Mouse (Mus musculus): Measurements from ENCODE around the gene Dlgap4. TPM values are rescaled to one million over a fixed set of nuclear protein-coding genes. Genes with fewer than 3 reads are reported as not detected.
A peak's percentile ranks its signal among the peaks of the same experiment; 100 is the strongest.

The Dlgap4 gene
- polyA plus RNA-seq, 1 experiment: 72.1 TPM

DNA sequence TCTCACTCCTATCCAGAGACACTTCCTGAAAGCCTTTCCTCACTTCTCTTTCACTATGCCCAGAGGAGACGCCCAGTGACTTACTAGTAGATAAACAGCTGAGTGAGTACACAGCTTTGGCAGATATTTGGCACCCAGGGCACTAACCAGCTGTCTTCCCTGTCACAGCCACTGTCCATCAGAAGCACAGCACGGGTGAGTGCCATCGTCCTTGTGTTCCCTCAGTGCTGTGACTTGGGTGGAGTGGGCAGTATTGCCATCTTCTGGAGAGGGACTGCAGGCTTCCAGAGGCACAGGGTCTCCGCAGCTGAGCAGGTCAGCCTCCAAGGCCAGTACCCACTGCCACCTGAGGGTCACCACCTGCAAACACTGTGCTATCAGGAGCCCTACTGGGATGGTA lies 73.2 kb downstream of the Dlgap4 start:
- no peak for TF ChIP-seq CTCF (IDR thresholded peaks at IDR 0.05; ENCODE audit: low read depth, low read length)
- TF ChIP-seq POLR2A (IDR thresholded peaks at IDR 0.05; ENCODE audit: borderline replicate concordance, low read depth, low read length): no peak
- Histone ChIP-seq H3K4me3 (ENCODE audit: insufficient read depth, low read length) (no peak overlapping the region), H3K27ac (ENCODE audit: insufficient read depth, low read depth, low read length) (no peak overlapping the region), H3K4me1 (ENCODE audit: control insufficient read depth, insufficient read depth, low read length) (peaks cover 12% of the 10 kb centered on the region)

DNA sequence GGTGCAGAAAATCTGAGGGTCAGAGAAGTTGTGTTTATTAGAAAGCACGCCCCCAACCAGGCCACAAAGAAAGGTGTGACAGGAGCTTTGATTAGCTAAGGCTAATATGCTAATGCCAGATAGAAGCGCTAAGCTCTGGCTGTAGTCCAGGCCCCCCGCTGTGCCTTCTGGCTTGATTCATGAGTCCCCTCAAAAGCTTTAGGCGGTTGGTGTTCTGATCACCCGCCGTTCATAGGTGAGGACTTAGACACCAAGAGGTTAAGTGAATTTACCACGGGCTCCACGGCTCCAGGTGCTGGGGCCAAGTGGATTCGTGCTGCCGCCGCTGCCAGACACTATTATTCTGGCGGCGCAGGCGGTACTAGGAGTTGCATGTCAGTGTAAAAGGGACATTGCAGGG lies 75.1 kb downstream of the Dlgap4 start:
- TF ChIP-seq POLR2A (IDR thresholded peaks at IDR 0.05; ENCODE audit: borderline replicate concordance, low read depth, low read length): no peak
- no peak for TF ChIP-seq CTCF (IDR thresholded peaks at IDR 0.05; ENCODE audit: low read depth, low read length)
- no peak overlapping the region for H3K27ac ChIP-seq (ENCODE audit: insufficient read depth, low read depth, low read length)

DNA sequence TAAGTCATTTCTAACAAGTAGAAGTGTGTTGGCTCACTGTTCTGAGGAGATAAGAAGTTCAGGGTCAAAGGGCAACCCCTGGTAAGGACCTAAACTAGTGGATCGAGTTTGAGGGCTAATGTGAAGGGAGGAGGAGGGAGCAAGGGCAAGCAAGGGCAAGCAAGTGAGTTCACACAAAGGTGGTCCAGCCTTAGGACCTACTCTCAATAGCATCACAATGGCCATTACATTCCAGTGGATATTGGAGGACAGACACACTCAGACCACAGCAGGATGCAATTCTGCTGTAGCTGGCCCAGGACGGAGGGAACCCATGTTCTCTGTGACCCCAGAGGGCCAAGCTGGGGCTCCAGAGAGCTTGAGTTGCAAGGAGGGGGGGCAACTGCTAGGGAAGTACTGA lies 77.3 kb downstream of the Dlgap4 start:
- TF ChIP-seq POLR2A (IDR thresholded peaks at IDR 0.05; ENCODE audit: borderline replicate concordance, low read depth, low read length) (no peak), CTCF (IDR thresholded peaks at IDR 0.05; ENCODE audit: low read depth, low read length) (no peak)
- no peak overlapping the region for H3K4me3 ChIP-seq (ENCODE audit: insufficient read depth, low read length)
- no peak overlapping the region for H3K27ac ChIP-seq (ENCODE audit: insufficient read depth, low read depth, low read length)
- peaks cover 6% of the 10 kb centered on the region; the same call in 1 of the 2 replicates for H3K4me1 ChIP-seq (ENCODE audit: control insufficient read depth, insufficient read depth, low read length)

More for the DNA sequence above, 75.1 kb downstream of the Dlgap4 start:
- no peak overlapping the region for H3K4me3 ChIP-seq (ENCODE audit: insufficient read depth, low read length)
- peaks cover 6% of the 10 kb centered on the region; the same call in 1 of the 2 replicates for H3K4me1 ChIP-seq (ENCODE audit: control insufficient read depth, insufficient read depth, low read length)

DNA sequence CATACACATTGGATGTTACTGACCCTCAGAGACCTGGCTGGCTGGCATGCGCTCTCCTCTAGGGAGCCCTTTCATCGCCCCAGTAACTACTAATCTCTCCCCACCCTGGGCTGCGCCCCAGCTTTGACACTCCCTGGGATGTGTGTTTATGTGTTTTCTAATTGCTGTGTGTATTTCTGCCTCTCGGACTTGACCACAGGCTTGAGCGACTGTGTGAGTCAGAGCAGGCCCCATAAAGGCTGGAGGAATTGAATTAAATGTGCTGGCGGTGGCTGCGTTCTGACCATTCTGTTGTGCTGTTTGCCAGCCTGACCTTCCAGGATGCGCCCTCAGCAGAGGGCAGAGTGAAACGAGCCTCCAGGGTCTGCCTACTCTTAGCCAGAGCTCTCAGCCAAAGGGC lies 78.2 kb downstream of the Dlgap4 start:
- no peak overlapping the region for H3K4me3 ChIP-seq (ENCODE audit: insufficient read depth, low read length)
- no peak overlapping the region for H3K27ac ChIP-seq (ENCODE audit: insufficient read depth, low read depth, low read length)
- H3K4me1 ChIP-seq (ENCODE audit: control insufficient read depth, insufficient read depth, low read length): 0 out of 2 replicates have a peak, but pooled peaks cover 1% of the 10 kb centered on the region
- TF ChIP-seq POLR2A (IDR thresholded peaks at IDR 0.05; ENCODE audit: borderline replicate concordance, low read depth, low read length): no peak
- TF ChIP-seq CTCF (IDR thresholded peaks at IDR 0.05; ENCODE audit: low read depth, low read length): no peak

DNA sequence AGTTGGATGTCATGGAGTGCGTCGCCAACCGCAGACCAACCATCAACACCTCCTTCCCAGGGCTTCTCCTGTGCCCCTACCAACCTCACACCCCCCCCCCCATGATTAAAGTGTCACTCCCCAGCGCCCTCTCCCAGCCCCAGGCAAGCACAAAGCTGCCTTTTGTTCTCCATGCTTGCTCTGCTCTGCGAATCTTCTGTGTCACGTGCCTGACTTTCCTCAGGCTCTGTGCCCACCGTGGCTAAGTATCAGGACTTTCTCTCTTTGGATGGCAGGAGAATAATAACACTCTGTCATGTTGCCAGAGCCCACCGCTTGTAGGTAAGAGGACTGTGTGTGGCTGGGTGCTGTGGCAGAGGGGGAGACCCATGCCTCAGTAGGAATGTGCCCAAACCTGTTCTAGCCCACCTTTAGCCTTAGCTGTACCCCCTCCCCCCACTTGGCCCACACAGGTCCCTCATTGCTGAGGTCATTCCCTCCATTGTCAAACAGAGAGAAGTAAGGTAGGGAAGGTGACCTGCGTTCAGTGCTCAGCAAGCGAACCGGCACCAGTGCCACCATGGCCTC lies 79.8 kb downstream of the Dlgap4 start:
- Histone ChIP-seq H3K4me3 (ENCODE audit: insufficient read depth, low read length) (no peak overlapping the region), H3K27ac (ENCODE audit: insufficient read depth, low read depth, low read length) (no peak overlapping the region), H3K4me1 (ENCODE audit: control insufficient read depth, insufficient read depth, low read length) (no peaks in the 10 kb centered on the region)
- TF ChIP-seq CTCF (IDR thresholded peaks at IDR 0.05; ENCODE audit: low read depth, low read length) (no peak), POLR2A (IDR thresholded peaks at IDR 0.05; ENCODE audit: borderline replicate concordance, low read depth, low read length) (no peak)

DNA sequence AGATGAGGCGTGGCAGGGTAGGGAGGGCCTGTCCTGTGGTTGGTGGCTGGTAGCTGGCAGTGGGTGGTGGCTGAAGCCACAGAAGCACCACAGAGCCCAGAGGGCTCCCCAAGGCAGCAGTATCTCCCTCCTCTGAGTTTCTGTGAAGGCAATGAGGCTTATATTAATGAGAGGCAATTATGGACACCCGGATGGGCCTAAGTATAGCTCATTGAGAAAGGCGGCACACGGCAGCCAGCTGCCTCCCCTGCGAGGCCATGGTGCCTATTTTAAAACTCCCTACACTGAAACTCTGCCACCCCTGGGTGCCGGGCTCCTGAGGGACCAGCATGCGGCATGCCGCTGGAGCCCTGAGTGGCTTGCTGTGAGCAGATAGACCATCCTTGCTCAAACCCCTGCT lies 83.8 kb downstream of the Dlgap4 start:
- TF ChIP-seq CTCF (IDR thresholded peaks at IDR 0.05; ENCODE audit: low read depth, low read length): no peak
- TF ChIP-seq POLR2A (IDR thresholded peaks at IDR 0.05; ENCODE audit: borderline replicate concordance, low read depth, low read length): no peak
- H3K4me3 ChIP-seq (ENCODE audit: insufficient read depth, low read length): no peak overlapping the region

DNA sequence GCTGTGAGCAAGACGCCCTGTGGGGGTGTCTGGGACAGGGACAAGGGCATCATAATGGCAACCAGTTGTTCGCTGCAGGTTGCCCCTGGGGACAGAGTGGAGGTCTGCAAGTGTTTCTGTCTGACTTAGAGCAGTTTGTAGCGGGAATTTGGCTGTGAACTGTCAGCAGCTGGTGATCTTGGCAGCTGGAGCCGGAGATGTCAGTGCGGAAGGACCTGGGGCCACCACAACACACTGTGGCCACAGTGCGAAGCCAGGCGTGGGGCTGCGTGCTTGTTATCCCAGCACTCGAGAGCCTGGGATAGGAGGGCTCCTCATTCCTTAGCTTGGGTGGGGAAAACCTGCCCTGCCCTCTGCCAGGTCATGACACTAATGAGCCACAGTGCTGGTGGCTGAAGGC lies 84.7 kb downstream of the Dlgap4 start:
- Histone ChIP-seq H3K27ac (ENCODE audit: insufficient read depth, low read depth, low read length) (no peak overlapping the region), H3K4me3 (ENCODE audit: insufficient read depth, low read length) (no peak overlapping the region), H3K4me1 (ENCODE audit: control insufficient read depth, insufficient read depth, low read length) (no peaks in the 10 kb centered on the region)
- TF ChIP-seq POLR2A (IDR thresholded peaks at IDR 0.05; ENCODE audit: borderline replicate concordance, low read depth, low read length) (no peak), CTCF (IDR thresholded peaks at IDR 0.05; ENCODE audit: low read depth, low read length) (no peak)

More for the DNA sequence above, 83.8 kb downstream of the Dlgap4 start:
- Histone ChIP-seq H3K27ac (ENCODE audit: insufficient read depth, low read depth, low read length) (no peak overlapping the region), H3K4me1 (ENCODE audit: control insufficient read depth, insufficient read depth, low read length) (no peaks in the 10 kb centered on the region)

DNA sequence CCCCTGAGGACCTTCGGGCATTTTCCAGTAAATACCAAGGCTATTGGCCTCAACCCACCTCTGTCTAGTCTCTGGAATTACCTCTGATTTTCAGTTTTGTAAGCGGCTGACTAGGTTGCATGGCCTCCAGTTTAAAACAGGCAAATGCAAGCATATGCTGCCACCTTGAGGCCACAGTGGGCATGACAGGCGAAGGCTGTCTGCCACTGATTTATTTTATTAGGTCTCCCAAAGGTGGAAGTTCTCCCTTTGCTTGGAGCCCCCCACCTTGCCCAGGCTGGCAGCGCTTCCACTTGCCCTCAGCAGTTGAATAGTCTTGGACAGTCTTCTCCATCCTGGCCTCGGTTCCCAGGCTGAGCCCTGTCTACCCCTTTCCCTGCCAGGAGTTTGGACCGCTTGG lies 92.0 kb downstream of the Dlgap4 start:
- Histone ChIP-seq H3K27ac (ENCODE audit: insufficient read depth, low read depth, low read length) (no peak overlapping the region), H3K4me1 (ENCODE audit: control insufficient read depth, insufficient read depth, low read length) (no peaks in the 10 kb centered on the region), H3K4me3 (ENCODE audit: insufficient read depth, low read length) (no peak overlapping the region)
- TF ChIP-seq CTCF (IDR thresholded peaks at IDR 0.05; ENCODE audit: low read depth, low read length) (peak; percentile 97), POLR2A (IDR thresholded peaks at IDR 0.05; ENCODE audit: borderline replicate concordance, low read depth, low read length) (no peak)

DNA sequence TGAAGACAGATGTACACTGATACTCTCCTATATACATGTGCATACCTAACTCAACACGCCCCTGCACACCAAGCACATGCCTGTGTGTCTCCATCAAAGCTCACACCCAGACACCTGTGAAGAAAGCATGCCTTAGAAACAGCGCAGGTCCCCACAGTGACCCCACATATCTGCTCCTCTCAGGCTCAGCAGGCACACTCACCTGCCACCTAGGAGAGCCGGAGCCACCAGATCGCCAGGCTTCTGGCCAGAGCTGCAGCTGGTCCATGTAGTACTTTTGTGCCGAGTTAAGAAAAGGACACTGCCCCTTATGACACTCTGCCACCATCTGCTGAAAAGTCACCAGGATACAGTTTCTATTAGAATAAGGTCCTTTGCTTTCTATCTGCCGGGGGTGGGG lies 103.2 kb downstream of the Dlgap4 start:
- TF ChIP-seq POLR2A (IDR thresholded peaks at IDR 0.05; ENCODE audit: borderline replicate concordance, low read depth, low read length) (no peak), CTCF (IDR thresholded peaks at IDR 0.05; ENCODE audit: low read depth, low read length) (no peak)
- Histone ChIP-seq H3K27ac (ENCODE audit: insufficient read depth, low read depth, low read length) (no peak overlapping the region), H3K4me1 (ENCODE audit: control insufficient read depth, insufficient read depth, low read length) (peaks cover 13% of the 10 kb centered on the region), H3K4me3 (ENCODE audit: insufficient read depth, low read length) (no peak overlapping the region)

DNA sequence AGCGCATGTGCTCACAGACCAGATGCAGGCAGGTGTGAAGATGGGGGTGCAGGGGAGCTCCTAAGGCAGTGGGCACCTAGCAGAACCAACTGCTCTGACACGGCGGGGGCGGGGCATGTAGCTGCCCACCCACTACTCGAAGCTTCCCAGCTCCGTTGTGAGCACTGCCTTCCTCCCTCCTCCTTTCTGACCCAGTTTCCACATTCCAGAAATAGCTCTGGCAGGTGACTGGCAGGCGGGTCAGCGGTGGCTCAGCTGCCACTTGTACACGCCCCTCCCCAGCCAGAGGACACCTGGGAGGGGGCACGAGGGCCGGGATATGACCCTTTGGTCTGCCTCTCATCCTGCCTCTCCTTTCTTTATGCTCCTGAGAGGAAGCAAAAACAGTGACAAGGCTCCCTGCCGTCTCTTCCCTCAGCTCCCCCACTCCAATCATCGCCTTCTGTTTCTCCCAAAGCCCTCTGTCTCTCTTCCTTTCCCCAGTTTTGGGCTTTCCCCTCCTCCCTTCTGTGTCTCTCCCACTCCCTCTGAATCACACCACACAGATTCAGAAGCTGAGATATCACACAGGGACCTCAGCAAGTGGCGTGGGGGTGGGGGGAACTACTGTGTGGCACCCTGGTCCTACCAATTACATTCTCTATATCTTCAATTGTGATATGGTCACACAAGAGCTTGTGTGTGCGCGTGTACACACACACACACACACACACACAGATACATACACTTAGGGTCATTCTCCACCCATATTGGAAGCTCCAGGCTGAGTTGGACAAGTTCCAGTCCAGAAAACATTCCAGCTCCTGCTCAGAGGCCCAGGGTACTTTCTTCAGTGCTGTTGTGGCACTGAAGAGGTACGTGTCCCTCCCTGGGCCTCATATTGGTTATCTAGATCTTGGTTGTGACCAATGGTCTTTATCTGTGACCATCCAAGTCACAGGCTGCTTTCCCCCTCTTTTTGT lies 104.1 kb downstream of the Dlgap4 start:
- no peak for TF ChIP-seq POLR2A (IDR thresholded peaks at IDR 0.05; ENCODE audit: borderline replicate concordance, low read depth, low read length)
- H3K4me1 ChIP-seq (ENCODE audit: control insufficient read depth, insufficient read depth, low read length): peaks cover 16% of the 10 kb centered on the region
- H3K4me3 ChIP-seq (ENCODE audit: insufficient read depth, low read length): no peak overlapping the region
- no peak overlapping the region for H3K27ac ChIP-seq (ENCODE audit: insufficient read depth, low read depth, low read length)
